Mouse (Mus musculus) kidney, postnatal 36 days (tissue): Measurements from ENCODE around the gene Epo.
A peak's percentile ranks its signal among the peaks of the same experiment; 100 is the strongest.

Experiments used
- DNase-seq, 2 experiments: peaks; one replicate each; pipeline ENCODE4 v3.0.0; 2021 to 2022; ENCODE audit warnings: mixed read lengths in 2 of 2

The Epo gene

GRCm38 (mm10) chr5:137472252-137472904 is 60.7 kb downstream of the Epo start:
- DNase-seq = no peak

GRCm38 (mm10) chr5:137466946-137467345 is 66.1 kb downstream of the Epo start:
- DNase-seq = no peak

GRCm38 (mm10) chr5:137465049-137465448 is 68.0 kb downstream of the Epo start:
- peak in 1 of 2 experiments; percentile 23 for DNase-seq

GRCm38 (mm10) chr5:137455866-137456591 is 77.0 kb downstream of the Epo start:
- peak; percentile 44 to 69 for DNase-seq

GRCm38 (mm10) chr5:137455206-137455605 is 77.8 kb downstream of the Epo start:
- no peak for DNase-seq

- no peak for DNase-seq
Measured at GRCm38 (mm10) chr5:137445536-137445935, 87.5 kb downstream of the Epo start.

GRCm38 (mm10) chr5:137440216-137440855 is 92.7 kb downstream of the Epo start:
- DNase-seq = no peak

- no peak for DNase-seq
Measured at GRCm38 (mm10) chr5:137433889-137434288, 99.2 kb downstream of the Epo start.
